Mouse (Mus musculus) left cerebral cortex, adult 9 months (tissue): ENCODE measurements around the gene Cd59b.
"Not testable (repeated sequence)": the region's sequence is repeated elsewhere in the genome, so short reads cannot be mapped to it uniquely, and the experiment has no call there.

Experiments used
- DNase-seq, 2 experiments: peaks; one replicate each; pipeline ENCODE4 v3.0.0; 2022; ENCODE audit warnings: low spot score in 2 of 2

Cd59b gene

DNA sequence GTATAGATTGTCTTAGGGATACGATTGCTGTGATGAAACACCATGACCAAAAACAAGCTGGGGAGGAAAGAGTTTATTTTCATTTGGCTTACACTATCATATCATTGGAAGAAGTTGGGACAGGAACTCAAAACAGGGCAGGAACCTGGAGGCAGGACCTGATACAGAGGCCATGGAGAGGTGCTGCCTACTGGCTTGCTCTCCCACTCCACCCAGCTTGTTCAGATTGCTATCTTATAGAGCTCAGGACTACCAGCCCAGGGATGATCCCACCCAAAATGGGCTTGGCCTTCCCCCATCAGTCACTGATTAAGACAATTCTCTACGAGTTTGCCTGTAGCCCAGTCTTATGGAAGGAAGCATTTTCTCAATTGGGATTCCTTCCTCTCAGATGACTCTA, 5.5 kb upstream of the Cd59b start:
- no peak for DNase-seq

DNA sequence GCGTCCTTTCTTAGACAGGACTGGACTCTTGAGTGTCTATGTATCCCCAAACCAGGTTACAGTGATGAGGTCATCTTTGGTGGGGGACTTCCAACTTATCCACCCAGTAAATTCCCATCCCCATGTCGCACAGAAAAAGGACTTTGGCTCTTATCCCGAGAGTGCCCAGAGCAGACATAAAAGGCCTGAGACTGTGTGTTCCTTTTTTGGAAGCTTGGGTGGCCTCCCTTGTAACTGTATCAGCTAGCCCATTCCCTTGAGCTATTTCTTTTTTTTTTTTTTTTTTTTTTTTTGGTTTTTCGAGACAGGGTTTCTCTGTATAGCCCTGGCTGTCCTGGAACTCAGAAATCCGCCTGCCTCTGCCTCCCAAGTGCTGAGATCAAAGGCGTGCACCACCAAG, 4.1 kb upstream of the Cd59b start, which contains the start of gene Gm10912:
Gene Gm10912, plus strand, starts transcription at position 301 of the 400 bp plus-strand sequence.
- not testable (repeated sequence) for DNase-seq

- DNase-seq: not testable (repeated sequence)
These were observed 1.2 kb upstream of the Cd59b start, which contains the start of gene Gm10799 for GRCm38 (mm10) chr2:104068450-104068849. Gene Gm10799, minus strand, starts transcription at chr2:104068550.

DNA sequence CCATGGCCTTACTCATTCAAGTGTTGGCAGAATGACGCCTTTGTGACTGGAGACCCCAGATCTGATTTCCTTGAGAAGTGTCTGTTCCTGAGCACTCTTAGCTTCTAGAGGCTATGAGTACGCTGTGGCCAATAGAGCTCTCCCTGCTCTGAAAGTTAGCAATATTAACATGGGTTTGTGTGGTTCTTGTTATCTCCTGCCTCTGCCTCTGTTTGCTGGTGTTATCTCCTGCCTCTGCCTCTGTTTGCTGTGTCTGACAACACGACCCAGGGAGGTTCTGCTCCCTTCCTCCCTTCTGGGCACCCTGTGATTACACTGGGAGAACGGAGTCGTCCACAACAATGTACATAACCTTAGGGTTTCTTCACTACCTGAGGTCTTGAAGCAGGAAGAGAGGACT, 8.6 kb downstream of the Cd59b start:
- not testable (repeated sequence) for DNase-seq

DNA sequence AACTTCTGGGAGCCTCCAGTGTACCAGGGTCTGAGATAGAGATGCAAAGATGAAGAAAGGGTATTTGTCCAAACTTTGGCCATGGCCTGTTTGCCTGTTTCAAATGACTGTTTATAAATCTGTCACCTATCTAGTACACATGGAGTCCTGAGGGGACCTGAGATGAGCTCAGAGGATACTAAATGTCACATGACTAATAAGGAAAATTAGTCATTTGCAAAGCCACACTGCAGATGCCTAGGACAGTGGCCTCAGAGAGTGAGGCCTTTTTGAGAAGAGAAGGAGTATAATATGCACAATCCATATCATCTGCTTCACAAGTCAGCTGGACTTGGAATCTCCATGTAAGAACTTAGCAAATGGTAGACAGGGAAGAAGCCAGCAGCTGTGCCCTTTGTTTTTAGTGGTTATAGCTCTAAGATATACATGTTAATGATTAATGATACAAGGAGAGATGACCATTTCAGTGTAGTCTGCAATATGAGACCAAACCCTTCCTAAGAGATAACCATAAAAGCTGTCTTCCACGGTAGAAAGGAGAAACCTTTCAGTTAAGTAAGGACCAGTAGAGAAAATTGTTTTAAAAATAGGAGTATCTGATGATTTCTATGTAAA, 11.9 kb downstream of the Cd59b start:
- DNase-seq: not testable (repeated sequence)

DNA sequence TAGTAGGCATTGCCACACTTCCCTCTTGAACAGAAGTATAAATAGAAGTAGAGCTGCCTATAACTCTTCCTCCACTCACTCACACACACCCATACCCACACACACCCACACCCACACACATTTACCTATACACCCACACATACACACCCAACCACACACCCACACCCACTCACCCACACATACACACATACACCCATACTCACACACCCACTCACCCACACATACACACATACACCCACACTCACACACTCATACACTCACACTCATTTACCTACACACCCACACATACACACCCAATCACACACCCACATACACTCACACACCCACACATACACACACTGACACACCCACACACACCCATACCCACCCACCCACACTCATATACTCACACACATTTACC, 12.8 kb downstream of the Cd59b start:
- DNase-seq: no peak

- not testable (repeated sequence) for DNase-seq
These were observed 14.4 kb downstream of the Cd59b start for GRCm38 (mm10) chr2:104084027-104084426.

DNA sequence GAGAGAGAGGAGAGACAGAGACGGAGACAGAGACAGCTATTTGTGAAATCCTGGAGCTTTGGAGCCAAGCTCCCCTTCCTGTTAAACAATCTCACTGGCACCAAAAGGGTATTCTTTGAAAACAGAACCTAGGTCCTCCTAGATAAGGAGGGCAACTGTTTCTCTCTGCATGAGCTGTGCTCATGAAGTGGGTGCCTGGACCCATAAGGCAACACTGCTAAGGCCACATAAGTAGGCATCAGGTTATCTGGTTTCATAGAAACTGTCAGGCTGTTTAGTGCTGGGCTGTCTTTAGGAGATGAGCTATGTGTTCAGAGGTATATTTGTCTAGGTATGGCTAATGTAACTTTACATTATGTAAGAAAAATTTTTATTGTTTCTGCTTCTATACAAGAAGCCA, 17.9 kb downstream of the Cd59b start:
- DNase-seq: not testable (repeated sequence)

GRCm38 (mm10) chr2:104093305-104093704, 23.7 kb downstream of the Cd59b start:
- no peak for DNase-seq

DNA sequence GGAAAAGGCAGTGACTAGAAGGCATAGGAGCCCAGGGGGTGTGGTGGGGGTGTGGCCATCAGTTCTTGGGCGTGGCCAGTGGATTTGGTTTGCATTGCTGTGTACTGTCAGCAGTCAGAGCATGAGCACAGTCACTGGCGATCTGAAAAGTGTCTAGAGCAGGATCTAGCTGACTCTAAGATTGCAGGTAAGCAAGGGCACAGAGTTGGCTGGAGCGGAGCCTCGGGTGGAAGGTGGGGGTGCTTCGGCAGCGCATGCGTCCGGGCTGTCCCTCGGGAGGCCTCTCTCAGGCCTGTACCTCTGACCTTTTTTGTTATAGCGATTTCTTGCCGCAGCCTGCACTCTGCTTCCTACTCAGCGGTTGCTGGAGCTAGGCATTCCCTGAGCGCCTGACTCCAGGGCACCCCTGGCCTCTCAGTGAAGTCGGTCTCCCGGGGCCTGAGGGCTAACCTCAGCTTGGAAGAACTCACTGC, 26.1 kb downstream of the Cd59b start, which contains the start of gene Cd59a:
Gene Cd59a, plus strand, starts transcription at position 61 of the 473 bp plus-strand sequence.
- peak in 1 of 2 experiments; percentile 51 for DNase-seq

GRCm38 (mm10) chr2:104096256-104096655, 26.6 kb downstream of the Cd59b start:
- DNase-seq: no peak

GRCm38 (mm10) chr2:104096796-104097195, 27.1 kb downstream of the Cd59b start:
- not testable (repeated sequence) for DNase-seq

GRCm38 (mm10) chr2:104097396-104097795, 27.7 kb downstream of the Cd59b start:
- not testable (repeated sequence) for DNase-seq

- DNase-seq: no peak
These were observed 29.0 kb downstream of the Cd59b start for GRCm38 (mm10) chr2:104098529-104099230.

DNA sequence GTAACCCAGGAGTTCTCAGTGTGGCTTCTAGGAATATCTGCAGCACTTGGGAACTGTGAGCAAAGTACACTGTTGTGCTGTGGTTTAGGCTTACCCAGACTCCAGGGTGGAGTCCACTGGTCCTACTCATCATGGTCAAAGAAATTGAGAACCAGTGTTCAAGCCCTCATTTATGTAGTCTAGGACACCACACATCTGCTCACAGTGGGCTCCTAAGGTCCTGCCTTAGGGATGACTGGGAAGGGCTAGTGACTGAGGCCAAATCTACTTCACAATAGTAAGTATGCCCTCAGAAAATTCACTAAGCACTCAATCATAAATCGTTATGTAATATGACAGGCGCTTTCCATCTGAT, 29.6 kb downstream of the Cd59b start:
- DNase-seq: no peak

DNA sequence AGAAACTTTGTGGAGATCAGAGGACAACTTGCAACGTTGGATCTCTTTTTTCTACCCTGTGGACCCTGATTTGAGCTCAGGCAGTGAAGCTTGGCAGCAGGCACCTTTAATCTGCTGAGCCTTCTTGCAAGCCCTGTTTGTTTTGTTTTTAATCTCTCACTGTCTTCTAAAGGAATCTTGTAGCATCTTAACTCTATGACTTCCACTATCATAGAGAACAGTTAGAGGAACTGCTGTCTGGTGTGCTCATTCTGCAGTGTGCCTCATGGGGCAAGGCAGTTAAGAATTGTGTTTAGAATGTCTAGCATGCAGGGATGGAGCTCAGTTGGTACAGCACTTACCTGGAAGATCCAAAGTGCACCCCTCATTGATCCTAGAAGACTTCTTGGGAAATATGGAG, 30.3 kb downstream of the Cd59b start:
- DNase-seq: no peak

DNA sequence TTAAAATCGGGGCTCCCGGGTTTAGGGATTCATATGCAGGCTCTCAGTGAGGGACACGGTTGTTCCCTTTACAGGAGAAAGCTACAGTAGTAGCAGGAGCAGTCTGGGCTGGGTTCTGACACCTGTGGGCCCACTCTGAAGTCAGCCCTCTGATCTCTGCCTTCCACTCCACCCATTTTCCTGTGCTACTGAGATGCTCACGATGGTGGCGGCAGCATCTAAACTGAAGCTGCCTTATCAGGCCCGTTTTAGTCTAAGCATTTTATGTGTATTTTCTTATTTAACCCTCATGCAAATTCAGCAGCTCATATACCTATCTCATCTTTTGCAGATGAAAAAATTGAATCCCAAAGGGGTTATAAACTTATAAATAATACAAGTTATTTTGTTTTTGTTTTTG, 35.2 kb downstream of the Cd59b start:
- DNase-seq: no peak

DNA sequence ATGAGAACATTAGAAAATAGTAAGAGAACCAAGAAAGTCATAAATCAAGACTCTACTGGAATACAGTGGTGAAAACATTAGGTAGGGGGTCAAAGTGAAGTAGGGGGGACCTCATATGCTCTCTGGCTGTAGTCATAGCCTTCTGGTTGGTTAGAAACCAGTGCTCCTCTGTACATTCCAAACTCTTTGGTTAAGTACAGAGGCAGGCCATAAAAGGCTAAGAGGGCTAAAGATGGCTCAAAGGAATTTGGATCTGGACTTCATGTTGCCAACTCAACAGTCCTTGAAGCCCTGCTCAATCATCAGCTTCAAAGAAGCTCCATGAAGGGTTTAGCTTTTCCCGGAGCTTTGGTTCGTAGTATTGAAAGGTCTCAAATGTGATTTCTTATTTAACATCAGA, 39.4 kb downstream of the Cd59b start:
- DNase-seq: not testable (repeated sequence)

DNA sequence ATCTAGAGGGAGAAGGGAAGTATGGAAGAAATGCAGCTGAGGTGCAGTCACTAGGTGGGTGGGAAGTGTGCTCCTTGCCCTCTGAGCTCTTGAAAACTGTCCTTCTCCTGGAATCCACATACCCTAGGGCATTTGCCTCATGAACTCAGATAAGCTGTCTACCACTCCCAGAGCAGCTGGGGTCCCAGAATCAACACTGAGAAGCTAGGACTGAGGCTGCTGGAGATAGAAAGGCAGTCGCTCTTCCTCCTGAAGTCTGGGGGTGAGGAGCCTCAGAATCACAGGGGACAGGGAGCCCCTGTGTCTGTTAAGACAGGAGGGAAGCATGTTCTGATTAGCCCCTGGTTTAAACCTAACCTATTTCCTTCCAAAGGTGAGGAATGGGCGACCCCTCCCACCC, 39.9 kb downstream of the Cd59b start:
- no peak for DNase-seq

- DNase-seq: no peak
These were observed 40.4 kb downstream of the Cd59b start for GRCm38 (mm10) chr2:104110031-104110430.

GRCm38 (mm10) chr2:104111170-104111797, 41.6 kb downstream of the Cd59b start:
- not testable (repeated sequence) for DNase-seq

DNA sequence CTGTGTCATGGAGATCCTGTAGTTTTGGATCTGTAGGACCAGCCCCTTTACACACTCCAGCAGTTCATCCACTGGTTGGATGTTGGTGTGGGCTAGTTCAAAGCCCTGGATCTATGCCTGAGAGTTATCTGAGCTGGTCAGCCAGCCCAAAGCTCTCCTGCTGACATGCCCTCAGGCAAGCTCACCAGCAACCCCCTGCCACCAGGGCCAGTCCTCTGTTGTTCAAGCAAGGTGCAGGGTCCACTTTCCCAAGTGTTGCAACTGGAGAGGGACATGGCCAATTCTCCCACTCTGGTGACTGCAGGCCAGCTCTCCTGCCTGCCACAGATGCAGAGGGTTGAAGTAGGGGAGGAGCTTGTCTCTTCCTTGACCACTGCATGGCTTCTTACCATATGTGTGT, 43.9 kb downstream of the Cd59b start:
- DNase-seq: not testable (repeated sequence)

- no peak for DNase-seq
These were observed 45.2 kb downstream of the Cd59b start for GRCm38 (mm10) chr2:104114898-104115297.
